Mouse (Mus musculus) cortical plate, adult 2 months (tissue): ENCODE measurements at regions not wholly inside any gene's neighbourhood (a gene's known extent, or its start where the extent isn't known, plus 50 kb on each side); places are given as distances from the start of the nearest gene placed in this dataset.

Source experiments
- CTCF ChIP-seq: fragments of 200-500 bp; IDR thresholded peaks from 2 replicates; pipeline ENCODE4 v1.5.1; 2011; ENCODE audit warnings: mild to moderate bottlenecking, control low read depth, low read length; ENCODE audit not compliant: insufficient read depth; ENCODE audit errors: extremely low read depth
- POLR2A ChIP-seq: fragments of 200-500 bp; IDR thresholded peaks from 2 replicates; pipeline ENCODE4 v1.6.1; 2011; ENCODE audit warnings: mild to moderate bottlenecking, low read length, control low read depth; ENCODE audit not compliant: insufficient read depth; ENCODE audit errors: extremely low read depth

DNA sequence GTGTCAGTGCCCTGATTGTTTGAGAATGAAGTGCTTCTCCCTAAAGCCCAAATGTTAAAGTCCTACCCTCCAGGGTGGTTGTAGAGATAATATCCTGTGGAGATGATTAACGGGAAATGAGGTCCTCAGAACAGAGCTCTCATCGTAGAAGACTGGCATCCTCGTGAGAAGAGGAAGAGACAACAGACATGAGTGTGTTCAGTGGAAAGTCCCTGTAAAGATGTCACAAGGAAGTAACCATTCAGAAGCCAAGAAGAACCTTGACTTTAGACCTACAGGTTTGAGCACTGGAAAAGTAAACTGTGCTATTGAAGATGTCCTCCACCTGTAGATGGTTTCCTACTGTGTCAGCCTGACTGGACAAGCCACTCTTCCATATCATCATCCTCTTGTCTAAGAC, 155.1 kb upstream of the Trib2 start:
- TF ChIP-seq CTCF (no peak), POLR2A (no peak)
